Mouse (Mus musculus) Patski (cell line): Measurements from ENCODE around the gene Pde10a. TPM values are rescaled to one million over a fixed set of nuclear protein-coding genes. Genes with fewer than 3 reads are reported as not detected.

Experiments
- ATAC-seq: fragments of 100-300 bp; one replicate; pipeline ENCODE4 v1.8.0; 2021
- CTCF ChIA-PET: fragments of 350-600 bp; sonication (Branson Sonifier 250); formaldehyde crosslinking; loops from one replicate; lab custom pipeline; 2022; ENCODE audit warnings: inconsistent platforms; lab: Charles Lee
- POLR2A ChIA-PET: fragments of 350-600 bp; sonication (Branson Sonifier 250); formaldehyde crosslinking; loops from one replicate; lab custom pipeline; 2022; ENCODE audit warnings: antibody characterized with exemption, inconsistent platforms; lab: Charles Lee
- DNase-seq: peaks from one replicate; pipeline ENCODE4 v3.0.0-alpha.2; 2011; ENCODE audit warnings: low read depth, low spot score
- H3K27me3 ChIP-seq: fragments of 371-371 bp; one replicate; pipeline ENCODE4 v1.5.1; 2021
- CTCF ChIP-seq: fragments of 100-300 bp; IDR thresholded peaks from one replicate; pipeline ENCODE4 v1.5.1; 2021
- in situ Hi-C: fragments of 300-500 bp; cut with MboI; formaldehyde crosslinking; loops from 3 replicates; pipeline ENCODE4 v1.11.1; 2018; ENCODE audit warnings: low pct_unique_long_range_greater_than_20kb, mixed read lengths
- polyA plus RNA-seq: library from polyadenylated mRNA; unstranded; gene quantifications from one replicate; pipeline ENCODE4 v1.2.3, GENCODE M21; 2021

Gene Pde10a
- polyA plus RNA-seq, 1 experiment from 2014 or later = 7.7 TPM

DNA sequence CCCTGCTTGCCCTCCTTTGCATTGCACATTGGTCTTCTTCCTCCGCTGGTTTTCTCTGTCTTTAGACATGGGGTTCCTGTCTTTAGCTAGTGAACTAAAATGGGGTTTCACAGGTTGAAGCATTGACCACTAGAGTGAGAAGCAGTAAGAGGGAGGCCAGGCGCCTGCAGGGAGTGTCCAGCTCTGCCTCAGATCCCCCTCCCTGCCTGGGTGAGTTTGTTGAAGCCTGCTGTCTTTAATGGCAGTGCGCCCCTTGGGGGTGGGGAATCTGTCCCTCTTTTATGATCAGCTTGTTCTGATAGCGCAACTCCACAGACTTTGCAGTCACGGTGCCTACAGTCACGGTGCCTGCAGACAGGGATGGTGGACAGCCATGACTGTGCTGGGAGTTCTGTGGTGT is 96.7 kb downstream of the Pde10a start:
- no peak for ATAC-seq
- DNase-seq = no peak
- peaks cover 27% of the 10 kb centered on the region for H3K27me3 ChIP-seq
- in situ Hi-C loops = no loop called here
- ChIA-PET CTCF (no interaction called here), POLR2A (no interaction called here)
- TF ChIP-seq CTCF = no peak

DNA sequence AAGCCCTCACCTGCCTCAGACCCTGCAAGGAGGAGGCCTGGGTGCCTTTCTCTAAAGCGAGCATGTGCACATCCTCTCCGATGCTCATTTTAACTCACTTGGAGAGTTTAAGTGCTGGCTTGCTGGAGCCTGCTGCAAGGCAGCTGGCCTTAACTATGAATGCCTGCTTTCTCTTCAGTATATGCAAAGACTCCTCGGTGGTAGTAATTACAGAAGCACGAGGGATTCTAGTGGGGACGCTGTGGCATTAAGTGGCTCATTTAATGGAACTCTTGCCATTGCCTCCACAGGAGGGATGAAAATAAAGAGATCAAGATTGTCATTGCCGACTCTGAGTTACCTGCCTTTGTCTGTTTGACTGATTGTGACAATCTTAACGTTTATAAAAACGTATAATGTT is 101.2 kb downstream of the Pde10a start:
- H3K27me3 ChIP-seq = peaks cover 24% of the 10 kb centered on the region
- in situ Hi-C loops = no loop called here
- POLR2A ChIA-PET = no interaction called here
- no peak for TF ChIP-seq CTCF
- ATAC-seq = no peak
- CTCF ChIA-PET = no interaction called here
- DNase-seq = no peak

DNA sequence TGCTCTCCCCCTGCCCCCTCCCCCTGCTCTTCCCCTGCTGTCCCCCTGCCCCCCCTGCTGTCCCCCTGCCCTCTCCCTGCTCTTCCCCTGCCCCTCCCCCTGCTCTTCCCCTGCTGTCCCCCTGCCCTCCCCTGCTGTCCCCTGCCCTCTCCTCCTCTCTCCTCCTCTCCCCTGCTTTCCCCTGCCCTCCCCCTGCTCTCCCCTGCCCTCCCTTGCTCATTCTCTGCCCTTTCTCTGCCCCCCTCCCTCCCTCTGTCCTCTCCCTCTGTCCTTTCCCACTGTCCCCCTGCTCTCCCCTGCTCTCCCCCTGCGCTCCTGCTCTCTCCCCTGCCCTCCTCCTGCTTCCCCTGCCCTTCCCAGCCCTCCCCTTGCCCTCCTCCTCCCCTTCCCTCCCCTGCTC is 106.5 kb downstream of the Pde10a start:
- no peak for TF ChIP-seq CTCF
- ChIA-PET POLR2A (no interaction called here), CTCF (no interaction called here)
- DNase-seq = no peak
- H3K27me3 ChIP-seq = peaks cover 6% of the 10 kb centered on the region
- ATAC-seq = no peak
- in situ Hi-C loops = no loop called here

DNA sequence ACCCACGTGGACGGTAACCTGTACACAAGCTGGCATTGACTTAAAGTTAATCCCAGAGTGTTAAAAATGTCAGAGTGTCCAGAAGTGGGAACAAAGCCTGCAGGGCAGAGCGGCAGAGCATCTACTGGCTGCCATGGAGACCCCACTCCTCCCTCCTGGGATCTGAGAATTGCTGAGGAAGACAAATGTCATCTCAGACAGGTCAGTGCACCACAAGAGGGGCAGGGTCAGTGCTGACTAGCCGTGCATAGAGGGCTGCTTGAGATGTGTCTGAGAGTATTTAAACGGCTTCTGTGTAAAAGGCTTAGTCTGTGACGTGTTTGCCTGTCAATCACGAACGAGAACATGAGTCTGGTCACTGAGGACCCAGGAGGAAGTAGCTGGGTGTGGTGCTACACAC is 108.4 kb downstream of the Pde10a start:
- in situ Hi-C loops = no loop called here
- ChIA-PET POLR2A (no interaction called here), CTCF (no interaction called here)
- no peak for ATAC-seq
- TF ChIP-seq CTCF = no peak
- H3K27me3 ChIP-seq = peaks cover 6% of the 10 kb centered on the region
- no peak for DNase-seq

DNA sequence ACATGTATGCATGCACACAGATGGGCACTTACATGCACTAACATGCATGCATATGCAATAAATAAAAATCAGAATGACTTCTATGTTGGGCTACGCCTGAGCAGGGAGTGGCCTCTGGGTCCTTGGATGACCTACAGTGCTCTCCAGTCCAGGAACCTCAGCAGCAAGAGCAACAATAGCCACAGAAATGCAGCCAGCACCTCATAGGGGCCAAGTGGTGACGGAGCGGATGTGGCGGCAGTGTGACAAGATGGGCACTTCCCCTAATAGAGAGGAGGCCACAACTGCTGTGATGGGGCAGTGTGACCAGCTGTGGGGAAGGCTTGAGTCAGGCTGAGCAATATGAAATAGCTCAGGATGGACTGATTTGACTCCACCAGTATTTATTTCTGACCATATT is 109.3 kb downstream of the Pde10a start:
- no peak for ATAC-seq
- ChIA-PET CTCF (interaction anchor here (0.7 kb wide), 1 partner anchor 8 kb away, joined by 3 read pairs; no protein-coding TSS in a partner anchor), POLR2A (no interaction called here)
- in situ Hi-C loops = no loop called here
- DNase-seq = no peak
- peaks cover 6% of the 10 kb centered on the region for H3K27me3 ChIP-seq
- TF ChIP-seq CTCF = no peak

DNA sequence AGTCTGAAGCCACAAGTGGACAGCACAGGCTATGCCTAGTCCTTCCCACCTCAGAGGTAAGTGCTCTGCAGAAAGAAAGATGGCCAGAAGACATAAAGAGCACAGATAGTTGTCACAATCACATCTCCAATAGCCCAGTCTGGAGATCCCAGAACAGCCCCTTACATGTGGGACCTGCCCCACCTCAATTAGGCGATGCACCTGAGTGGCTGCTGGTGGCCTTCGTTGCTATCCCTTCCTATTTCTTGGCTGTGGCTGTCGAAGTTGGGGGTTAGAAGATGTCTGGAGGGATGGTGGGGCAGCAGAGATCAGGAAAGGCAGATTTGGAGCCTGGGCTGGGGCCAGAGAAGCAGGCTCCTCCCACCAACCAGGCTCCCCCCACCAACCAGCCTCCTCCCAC is 111.1 kb downstream of the Pde10a start:
- H3K27me3 ChIP-seq = peaks cover 1% of the 10 kb centered on the region
- TF ChIP-seq CTCF = no peak
- in situ Hi-C loops = no loop called here
- ChIA-PET CTCF (no interaction called here), POLR2A (no interaction called here)
- no peak for DNase-seq
- no peak for ATAC-seq

DNA sequence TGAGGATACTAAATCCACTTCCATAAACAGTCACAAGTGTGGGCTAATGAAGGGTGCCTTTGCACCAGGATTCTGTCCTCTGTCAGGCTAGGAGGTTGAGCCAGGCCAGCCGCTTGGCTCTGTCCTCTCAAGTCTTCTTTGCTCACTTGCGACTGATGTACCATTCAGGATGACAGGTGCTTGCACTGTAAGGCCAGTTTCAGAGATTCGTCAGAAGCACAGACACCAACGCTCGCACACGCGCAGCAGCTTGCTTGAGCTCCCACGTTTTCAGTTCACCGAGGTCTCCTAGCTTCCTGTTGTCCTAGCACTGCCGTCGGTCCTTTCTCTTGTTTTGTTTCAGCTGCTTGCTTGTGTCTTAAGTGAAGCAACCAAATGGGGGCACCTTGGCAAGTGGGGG is 111.5 kb downstream of the Pde10a start:
- DNase-seq (no peak), ATAC-seq (no peak)
- no peaks in the 10 kb centered on the region for H3K27me3 ChIP-seq
- in situ Hi-C loops = no loop called here
- ChIA-PET CTCF (no interaction called here), POLR2A (no interaction called here)
- TF ChIP-seq CTCF = no peak

DNA sequence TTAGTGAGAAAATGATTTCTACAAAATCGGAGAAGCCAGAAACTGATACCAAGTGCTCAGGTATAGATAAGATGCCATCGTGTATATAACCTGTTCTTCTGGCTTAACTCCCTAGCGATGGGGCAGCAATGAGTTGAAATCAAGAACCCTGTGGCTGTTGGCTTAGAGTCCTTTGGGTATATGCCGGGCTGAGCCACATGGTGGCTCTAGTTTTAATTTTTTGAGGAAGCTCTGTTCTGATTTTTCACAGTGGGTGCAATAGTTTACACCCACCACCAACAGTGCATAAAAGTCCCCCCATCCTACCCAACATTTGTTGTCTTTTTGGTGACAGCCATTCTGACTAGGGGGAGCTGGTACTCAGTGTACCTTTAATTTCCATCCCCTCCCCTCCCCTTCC is 112.0 kb downstream of the Pde10a start:
- TF ChIP-seq CTCF = no peak
- ATAC-seq (no peak), DNase-seq (no peak)
- POLR2A ChIA-PET = no interaction called here
- CTCF ChIA-PET = no interaction called here
- no peaks in the 10 kb centered on the region for H3K27me3 ChIP-seq
- in situ Hi-C loops = no loop called here

DNA sequence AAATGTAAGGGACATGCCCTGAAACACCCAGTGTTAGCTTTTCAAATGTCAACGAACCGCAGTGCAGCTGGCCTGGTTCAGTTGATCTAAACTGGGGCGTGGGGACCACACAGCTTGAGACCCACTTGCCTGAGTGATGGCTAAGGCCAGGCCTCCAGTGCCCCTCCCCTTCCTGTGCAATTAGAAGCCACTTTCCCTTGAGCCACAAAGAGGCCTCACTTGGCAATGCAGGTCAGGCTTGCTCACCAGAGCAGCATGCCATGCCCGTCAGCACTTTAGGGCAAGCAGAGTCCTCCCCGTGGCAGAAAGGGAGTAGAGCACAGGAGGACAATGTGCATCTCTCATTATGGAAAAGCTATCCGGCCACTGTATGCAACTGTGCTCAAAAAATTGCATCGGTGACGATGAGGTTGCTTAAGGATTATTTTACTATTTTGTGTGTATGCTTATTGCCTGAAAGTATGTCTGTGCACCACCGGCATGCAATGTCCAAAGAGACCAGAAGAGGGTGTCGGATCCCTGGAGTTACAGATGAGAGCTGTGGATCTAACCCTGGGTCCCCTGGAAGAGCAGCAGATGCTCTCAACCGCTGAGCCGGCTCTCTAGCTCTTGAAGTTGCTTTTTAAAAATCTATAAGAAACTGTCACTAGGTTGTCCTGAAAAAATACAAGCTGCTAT is 114.7 kb downstream of the Pde10a start:
- POLR2A ChIA-PET = no interaction called here
- TF ChIP-seq CTCF = no peak

DNA sequence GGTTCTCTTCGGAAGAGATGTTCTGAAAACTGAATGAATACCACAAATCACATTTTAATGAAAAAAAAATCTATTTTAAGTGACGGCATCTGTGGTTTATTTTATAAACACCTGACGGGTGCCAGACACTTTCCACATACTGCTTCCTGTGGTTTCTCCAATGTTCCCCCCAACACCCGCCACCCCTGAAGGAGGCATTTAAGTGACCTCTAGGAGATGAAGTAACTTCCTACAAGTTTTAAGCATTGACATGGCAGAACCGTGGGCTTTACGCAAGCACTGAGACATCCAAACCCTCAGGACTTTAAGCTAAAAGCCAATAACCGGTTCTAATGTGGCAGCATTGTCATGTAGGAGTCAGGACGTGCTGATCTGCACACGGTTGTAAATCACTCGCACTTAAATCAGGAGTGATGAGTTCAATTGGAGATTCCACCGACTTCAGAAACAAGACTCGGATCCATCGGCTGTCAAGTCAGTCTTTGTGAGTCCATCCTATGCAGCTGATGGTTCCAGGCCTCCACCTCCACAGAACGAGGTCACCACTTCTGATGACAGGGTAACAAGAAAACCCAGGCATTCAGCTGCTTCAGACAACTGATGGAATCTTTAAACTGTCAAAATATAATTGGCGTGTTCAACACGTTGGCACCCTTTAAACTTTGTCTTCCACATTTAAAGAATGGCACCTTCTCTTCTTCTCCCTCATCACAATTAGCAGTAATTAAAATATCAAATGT is 115.7 kb downstream of the Pde10a start:
- no peak for DNase-seq
- ChIA-PET CTCF (no interaction called here), POLR2A (no interaction called here)
- no peak for ATAC-seq
- in situ Hi-C loops = no loop called here
- TF ChIP-seq CTCF = no peak
- H3K27me3 ChIP-seq = peaks cover 6% of the 10 kb centered on the region

More for the DNA sequence above, 114.7 kb downstream of the Pde10a start:
- no peak for DNase-seq
- in situ Hi-C loops = no loop called here
- no peak for ATAC-seq
- H3K27me3 ChIP-seq = peaks cover 5% of the 10 kb centered on the region
- CTCF ChIA-PET = no interaction called here

DNA sequence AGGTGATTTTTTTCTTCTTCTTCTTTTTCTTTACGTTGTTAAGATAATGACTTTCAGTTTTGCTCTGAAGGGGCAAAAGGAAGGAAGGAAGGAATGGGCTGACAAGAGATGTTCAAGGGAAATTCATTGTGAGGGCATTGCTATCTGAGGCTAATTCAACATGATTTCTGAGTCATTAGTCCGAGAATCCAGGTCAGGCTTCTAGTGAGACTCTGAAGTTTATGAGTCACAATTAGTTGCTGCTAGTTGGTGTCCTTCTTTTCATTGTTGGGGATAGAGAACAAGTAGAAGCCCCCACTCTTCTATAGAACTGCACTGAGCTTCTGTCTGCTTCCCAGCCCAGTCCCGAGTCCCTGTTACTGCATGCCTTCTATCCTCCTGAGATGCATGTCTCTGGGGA is 116.3 kb downstream of the Pde10a start:
- POLR2A ChIA-PET = no interaction called here
- H3K27me3 ChIP-seq = peaks cover 6% of the 10 kb centered on the region
- no peak for ATAC-seq
- DNase-seq = no peak
- in situ Hi-C loops = no loop called here
- TF ChIP-seq CTCF = no peak
- CTCF ChIA-PET = no interaction called here
